Mouse (Mus musculus): Measurements from ENCODE around the gene Gm28048.

DNA sequence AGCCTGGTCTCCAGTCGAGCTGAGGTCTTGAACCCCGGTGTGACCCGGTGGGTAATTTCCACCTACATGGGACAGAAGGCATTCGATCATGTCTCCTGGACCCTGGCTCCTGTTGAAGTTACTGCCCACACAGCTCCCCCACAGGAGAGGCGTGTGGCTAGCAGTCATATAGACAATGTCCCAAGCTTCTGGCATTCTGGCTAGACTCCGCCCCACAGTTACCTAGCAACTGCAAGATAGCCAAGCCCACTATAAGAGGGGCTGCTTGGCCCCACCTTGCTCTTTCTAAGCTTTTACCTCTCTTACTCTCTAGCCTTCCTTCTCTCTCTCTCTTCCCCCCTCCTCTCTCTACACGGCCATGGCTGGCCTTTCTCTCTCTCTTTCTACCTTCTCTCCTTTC lies 64.1 kb downstream of the Gm28048 start:
- TF ChIP-seq EP300 (IDR thresholded peaks at IDR 0.05; ENCODE audit: low read depth) (no peak), CTCF (IDR thresholded peaks at IDR 0.05; ENCODE audit: low read depth) (no peak)

Data from liver, embryonic 14.5 days (tissue).